Mouse (Mus musculus) hindlimb bud, embryonic 11.5 days (tissue): ENCODE data around the gene Frg2f1.
"Not testable (repeated sequence)": the region's sequence is repeated elsewhere in the genome, so short reads cannot be mapped to it uniquely, and the experiment has no call there.

ENCODE experiments used
- DNase-seq: peaks from one replicate; pipeline ENCODE4 v3.0.0-alpha.2; 2012; ENCODE audit warnings: low read depth, low spot score; ENCODE audit errors: extremely low spot score

The Frg2f1 gene

DNA sequence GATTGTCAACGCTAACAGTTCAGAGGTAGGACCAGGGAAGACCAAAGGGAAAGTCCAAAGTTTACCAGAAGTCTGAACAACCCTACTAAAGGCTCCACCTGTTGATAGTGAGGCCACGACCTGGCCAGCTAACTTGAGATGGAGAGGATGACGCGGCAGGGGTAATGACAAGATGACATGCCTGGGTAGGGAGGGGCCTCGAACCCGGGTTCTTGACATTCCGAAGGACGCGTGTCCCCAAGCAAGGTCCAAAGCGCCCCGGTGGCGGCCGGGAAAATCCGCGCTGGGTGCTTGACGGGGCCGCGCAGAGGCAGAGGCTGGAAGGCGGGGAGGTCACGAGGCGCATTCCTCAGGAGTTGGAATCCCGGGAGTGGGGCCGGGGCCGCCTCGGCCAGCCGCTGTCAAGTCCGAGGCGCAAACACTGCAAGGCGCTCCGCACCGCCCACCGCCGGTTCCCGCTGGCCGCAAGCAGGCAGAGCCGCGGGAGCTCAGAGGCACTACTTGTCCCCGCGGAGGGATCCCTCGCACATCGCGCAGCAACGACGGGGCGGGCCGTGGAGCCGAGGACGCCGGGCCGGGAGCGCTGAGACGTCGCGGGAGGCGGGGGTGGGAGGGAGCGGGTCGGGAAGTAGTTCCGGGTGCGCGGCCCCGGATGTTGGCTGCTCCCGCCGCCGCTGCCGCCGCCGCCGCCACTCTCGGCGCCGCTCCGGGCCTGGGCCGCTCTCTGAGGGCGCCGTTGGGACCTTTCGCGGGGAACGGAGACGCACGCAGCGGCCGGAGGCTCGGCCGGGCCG lies at the start of gene Frg2f1:
Gene Frg2f1 (minus strand): TSS at position 499 of the 794 bp plus-strand sequence.
- peak; percentile 63 for DNase-seq

DNA sequence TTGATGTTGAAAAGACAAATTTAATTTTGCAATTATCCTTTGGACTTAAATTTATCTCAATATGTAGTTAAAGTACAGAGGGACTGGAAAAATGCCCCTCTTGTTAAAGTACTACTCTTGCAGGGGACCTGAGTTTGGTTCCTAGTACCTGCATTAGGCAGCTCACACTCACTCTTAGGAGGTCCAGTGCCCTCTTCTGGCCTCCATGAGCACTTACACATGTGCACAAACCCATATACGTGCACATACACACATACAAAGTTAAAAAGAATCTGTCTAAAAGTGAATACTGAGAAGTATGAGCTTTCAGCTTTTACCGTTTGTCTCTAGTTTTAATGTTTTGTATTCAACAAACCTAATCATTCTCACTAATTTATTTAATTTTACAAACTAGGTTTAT lies 48.7 kb upstream of the Frg2f1 start:
- DNase-seq, result no peak

DNA sequence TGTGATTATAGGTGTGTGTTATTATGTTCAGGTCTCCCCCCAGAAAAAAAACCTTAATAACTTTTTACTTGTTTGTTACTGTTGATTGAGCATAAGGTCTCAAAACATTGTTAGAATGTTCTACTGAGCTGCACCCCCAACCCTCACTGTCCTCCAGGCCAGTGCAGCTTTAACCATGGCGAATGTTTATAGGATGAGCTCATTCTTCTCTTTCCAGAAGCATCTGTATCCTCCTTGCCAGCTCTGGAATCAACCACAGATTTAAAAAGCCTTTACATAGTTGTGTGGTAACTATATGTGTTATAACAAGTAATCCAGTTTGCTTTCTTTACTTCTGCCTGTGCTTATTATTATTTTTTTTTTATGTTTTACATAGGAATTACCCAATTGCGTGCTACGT lies 36.1 kb upstream of the Frg2f1 start:
- no peak for DNase-seq

DNA sequence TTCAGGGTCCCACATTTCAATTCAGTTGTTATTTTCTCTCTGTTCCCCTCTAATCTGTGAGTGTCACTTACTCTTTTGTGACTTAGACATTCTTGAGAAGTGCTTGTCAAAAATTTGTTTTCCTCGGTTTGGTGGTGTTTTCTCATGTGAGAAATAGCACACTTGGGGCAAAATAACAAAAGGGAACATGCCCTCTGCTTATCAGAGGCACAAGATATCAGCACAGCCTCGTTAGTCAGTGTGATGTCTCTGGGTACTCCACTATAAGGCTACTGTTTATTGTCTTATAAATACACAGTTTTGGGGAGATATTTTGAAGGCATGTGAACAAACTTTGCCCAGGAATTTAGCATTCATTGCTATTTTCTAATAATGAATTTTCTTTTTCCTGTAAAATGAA lies 35.2 kb upstream of the Frg2f1 start:
- no peak for DNase-seq

DNA sequence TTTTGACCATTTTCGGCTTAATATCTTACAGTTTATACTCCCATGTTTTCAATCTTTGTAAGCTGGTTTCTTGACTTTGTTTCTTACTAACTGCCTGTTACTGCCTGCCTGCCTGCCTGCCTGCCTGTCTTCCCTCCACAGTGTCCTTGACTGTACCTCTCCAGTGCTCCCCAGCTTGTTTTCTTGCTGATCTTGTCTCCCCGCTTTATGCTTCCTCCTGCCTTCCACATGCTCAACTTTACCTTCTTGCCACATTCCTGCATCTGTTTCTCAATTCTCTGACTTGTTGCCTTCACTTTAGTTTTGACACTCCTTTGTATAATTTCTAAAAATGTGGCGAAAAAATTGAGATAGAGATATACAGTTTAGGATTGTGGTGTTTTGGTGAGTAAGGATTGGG lies 33.4 kb upstream of the Frg2f1 start:
- DNase-seq, result no peak

DNA sequence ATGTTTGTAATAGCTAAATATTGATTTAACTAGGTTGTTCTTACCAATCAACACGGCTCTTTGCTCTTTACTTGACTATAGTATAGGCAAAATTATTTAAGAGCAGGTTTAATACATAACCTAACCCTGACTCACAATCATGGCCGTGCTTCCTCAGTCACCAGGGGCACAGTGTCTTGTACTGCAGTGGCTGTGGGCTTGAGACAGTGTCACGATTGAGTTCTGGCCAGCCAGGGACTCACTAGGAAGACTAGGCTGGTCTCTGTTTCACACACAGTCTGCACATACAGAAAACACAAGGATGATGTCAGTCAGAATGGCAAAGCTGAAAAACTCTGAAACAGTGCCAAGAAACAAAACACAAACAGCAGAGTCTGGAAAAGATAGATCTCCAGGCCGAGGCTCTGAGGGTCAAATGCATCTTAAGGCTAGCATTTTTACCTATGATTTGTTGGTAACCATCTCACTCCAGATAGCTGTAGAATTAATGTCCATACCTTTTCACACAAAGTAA lies 27.1 kb upstream of the Frg2f1 start:
- no peak for DNase-seq

DNA sequence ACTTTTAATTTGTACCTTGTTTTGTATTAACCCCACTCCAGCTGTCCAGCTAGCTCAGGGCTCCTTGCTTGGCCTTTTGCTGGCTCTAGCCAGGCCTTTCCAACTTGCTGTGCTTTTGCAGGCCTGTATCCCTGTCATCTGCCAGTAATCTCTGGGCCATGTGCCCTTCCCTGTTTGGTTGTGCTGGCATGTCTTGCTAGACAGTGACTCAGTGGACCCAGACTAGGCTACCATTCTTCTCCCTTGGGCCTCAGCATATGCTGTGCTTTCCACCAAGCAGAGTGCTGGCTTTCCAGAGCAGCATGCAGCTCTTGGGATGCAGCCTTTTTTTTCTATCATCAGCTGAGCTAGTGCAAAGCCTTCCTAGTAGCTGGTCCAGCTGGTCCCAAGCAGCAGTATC lies 23.8 kb upstream of the Frg2f1 start:
- no peak for DNase-seq

DNA sequence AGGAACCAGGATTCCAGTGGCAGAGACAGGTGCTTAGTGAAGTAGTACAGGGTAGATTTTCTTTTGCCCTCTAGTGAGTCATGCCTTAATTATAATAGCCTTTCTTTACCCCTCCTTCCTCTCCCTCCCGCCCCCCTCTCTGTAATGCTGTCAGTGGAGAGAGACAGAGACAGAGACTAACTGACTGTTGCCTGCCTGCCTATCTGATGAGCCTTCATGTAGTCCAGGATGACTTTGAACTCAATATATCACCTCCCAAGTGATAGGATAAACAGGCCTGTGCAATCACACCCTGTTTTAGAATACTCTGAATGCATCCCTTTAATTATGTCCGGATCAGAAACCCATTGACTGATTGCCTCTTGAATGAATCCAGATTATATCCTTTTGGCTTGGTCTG lies 16.1 kb upstream of the Frg2f1 start:
- DNase-seq, result no peak

DNA sequence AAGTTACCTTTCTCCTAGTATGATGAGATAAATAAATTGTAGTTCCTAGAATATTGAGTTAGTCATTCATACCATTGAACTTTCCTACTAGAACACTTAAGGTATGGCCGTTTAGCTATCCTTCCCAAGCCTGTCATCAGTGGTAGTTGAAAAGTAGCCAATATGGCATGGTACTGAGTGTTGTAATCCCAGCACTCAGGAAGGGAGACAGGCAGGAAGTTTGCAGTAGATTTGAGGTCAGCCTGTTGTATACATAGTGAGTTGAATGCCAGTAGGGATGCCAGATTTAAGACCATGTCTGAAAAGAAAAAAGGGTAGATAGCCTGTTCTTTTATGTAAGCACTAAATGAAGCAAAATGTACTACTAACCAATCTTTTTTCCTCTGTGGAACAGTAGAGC lies 11.5 kb upstream of the Frg2f1 start:
- DNase-seq, result no peak

DNA sequence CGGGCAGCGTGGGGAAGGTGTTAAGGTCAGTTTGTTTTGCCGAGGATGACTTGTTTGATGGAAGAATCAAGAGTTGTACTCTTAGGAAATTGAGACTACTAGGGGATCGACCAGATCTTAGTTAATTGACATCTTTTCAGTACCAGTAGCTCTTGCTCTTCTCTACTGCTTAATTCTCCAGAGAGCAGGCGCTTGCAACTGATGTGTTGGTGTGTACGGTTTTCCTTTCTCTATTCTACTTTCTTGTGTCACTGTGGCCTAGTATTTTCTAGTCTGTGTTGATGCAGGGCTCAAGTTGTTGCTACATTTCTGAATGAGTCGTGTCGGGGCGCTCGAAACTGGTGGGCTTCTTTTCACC lies 1.2 kb upstream of the Frg2f1 start:
- DNase-seq, result no peak

DNA sequence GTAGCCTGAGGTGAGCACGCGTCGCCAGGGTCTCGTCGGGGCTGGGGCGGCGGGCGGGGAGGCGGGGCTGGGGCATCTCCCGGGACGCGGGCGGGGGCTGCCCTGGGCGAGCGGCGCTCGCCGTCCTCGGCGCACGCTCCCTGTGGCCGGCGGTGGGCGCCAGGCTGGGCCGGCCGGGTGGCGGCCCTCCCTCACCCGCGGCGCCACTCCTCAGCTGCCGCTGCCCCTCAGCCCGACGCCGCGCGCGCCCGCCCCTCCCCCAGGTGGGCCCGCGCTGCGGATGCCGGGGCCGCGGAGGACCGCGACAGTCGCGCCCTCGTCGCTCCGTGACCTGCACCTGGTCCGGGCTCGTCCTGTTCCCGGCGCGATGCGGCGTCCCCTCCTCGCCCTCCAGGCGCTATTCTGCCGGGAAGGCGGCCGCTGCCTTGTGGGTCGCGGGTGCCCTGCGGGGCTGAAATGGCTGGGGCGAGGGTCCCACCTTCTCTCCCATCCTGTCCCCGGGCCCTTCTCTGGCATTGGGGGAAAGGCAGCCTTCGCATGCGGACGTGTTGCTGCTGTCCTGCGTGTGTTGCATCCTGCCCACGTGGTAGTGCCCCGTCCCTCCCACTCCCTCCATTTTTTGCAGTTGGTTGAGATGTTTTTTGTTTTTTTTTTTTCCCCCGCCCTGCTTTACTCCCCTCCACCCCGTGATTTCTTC lies 655 bp upstream of the Frg2f1 start:
- peak; percentile 18 for DNase-seq

DNA sequence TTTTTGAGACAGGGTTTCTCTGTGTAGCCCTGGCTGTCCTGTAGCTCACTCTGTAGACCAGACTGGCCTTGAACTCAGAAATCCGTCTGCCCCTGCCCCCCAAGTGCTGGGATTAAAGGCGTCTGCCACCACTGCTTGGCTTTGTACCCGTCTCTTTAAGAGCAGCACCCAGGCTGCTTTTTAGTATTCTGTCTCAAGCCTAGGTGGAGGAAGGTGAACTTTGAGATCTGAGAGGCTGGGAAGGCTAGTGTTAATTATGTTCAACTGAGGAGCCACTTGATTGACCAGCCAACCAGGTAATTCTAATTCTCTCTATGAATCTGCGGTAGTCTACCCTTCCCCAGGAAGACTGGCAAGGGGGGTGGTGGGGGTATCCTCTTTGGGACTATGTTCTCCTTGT lies 1.9 kb downstream of the Frg2f1 start:
- no peak for DNase-seq

DNA sequence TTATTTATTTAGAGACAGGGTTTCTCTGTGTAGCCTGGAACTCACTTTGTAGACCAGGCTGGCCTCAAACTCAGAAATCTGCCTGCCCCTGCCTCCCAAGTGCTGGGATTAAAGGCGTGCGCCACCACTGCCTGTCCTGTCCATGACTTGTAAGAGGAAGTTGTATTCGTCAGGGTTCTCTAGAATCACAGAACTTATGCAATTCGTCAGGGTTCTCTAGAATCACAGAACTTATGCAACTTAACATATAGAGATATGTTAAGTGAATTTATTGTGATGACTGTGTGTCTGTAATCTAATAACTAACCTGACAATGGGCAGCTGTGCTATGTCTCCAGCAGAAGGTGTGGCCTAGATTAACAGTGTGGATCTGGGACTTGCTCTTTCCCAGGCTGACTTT lies 2.7 kb downstream of the Frg2f1 start, which contains the start of gene Foxj3:
Gene Foxj3 (plus strand): TSS at position 390 of the 400 bp plus-strand sequence.
- DNase-seq, result not testable (repeated sequence)

DNA sequence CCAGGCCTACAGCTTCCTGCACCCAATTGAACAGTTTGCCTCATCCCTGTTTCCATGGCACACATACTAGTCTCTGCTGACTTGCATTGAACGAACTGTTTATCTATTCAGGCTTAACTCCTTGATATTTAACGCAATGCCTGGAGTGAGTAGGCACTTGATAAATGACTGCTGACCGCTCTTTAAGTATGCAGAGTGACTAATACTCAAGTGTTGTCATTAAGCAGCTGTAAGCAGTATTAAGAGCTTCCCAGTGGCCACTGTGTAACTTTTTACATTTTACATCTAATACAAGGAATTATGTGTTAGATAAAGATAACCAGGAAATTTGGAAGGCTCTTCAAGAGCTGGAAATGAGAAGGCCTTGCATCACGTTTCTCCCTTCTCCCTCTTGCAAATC lies 4.2 kb downstream of the Frg2f1 start:
- no peak for DNase-seq

DNA sequence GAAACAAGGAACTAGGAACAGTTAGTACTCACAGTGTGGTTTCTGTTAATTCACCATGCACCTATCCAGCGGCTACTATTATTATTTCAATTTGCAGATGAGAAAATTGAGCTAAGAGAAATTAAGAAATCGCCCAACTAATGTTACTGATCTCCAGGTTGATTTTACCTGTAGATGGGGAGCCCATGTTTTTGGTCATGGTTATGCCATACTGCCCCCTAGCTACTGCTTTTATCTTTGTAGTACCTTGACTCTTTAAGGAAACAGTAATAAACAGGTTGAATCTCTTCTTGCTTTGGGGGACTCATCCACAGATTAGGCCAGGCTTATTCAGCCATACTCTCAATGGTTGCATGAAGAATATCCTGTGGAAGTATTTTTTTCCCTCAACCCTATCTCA lies 7.5 kb downstream of the Frg2f1 start:
- DNase-seq, result no peak

DNA sequence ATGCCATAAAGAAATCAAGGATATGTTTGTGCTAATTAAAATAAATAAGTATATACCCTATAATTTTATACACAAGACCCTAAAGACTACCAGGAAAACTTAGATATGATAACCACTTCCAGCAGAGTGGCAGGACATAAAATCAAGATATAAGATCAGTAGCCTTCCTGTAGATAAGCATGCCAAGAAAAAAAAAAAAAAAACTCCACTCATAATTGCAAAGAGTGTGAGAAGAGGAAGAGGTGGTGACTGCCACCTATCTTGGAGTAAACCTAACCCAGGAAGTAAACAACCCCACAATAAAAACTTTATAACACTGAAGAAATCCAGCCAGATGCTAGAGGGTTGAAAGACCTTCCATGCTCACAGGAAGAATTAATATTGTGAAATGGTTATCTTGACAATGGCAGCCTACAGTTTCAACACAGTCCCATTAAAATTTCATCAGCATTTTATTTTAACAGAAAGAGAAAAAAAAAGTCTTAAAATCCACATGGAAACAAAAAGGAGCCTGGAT lies 12.9 kb downstream of the Frg2f1 start:
- DNase-seq, result no peak

DNA sequence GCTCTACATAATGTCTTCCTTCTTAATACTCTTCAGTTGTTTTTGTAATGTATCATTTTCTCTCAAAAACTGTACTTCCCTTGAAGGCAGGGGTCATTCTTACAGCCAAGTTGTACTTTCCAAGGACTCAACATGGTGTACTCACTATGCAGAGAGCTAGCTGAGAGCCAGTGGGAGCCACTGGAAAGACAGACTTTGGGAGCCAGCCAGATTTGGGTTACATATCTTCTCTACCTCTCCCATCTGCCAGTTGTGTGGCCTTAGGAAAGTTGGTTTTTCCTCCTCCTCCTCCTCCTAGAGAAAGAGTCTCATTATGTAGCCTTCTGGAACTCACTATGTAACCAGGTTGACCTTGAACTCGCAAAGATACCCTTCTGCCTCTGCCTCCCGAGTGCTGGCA lies 14.9 kb downstream of the Frg2f1 start:
- DNase-seq, result no peak

DNA sequence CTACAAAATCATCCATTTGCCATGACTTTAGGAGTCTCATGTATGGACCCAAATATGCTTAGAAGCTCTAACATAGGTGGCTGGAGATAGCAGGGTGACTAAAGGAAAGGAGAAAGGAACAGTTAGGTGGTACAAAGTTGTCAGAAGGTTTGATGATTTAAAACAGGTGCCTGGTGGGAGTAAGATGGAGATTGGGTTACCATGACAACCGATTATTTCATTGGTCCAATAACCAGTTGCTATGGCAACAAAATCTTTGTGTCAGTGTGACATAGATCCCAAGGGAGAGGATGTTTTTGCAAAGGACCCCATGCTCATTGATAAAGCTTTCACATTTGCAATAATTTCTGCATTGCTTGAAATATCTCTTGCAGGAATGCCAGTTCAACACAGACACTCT lies 15.3 kb downstream of the Frg2f1 start:
- DNase-seq, result no peak

DNA sequence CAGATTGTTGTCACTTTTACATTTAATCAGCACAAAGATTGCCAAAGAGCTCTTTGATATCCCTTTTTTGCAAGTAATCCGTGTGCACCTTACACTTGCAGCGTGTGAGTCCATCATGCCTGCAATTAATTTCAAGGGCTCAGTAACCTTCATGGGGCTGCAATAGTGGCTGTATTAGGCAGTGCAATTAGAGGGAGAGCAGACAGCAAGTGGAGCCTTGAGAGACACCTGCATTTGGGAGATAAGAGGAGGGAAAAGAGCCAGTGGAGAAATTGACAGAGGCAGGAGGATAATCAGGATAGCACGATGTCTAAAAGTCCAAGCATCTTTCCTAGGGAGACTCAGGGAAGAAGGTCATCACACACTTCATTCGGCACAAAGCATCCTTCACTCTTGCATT lies 15.8 kb downstream of the Frg2f1 start:
- DNase-seq, result no peak

DNA sequence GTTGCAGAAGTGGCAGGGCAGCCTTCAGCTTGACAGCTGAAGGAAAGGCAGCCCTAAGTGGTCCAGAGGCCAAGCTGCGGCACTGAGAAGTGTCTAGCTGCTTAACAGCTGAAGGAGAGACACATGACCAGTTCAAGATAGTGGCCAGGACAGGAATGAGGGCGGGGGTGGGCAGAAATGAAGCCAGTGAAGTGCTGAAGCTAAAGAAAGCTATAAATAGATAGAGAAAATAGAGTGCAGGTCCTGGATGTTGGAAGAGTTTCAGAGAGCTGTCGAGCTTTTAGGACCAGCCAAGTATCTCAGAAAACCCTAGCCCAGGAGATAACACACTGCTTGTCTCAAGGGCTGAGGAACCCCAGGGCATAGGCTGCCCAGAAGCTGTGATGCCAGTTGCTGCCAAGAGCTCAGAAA lies 26.6 kb downstream of the Frg2f1 start:
- no peak for DNase-seq

DNA sequence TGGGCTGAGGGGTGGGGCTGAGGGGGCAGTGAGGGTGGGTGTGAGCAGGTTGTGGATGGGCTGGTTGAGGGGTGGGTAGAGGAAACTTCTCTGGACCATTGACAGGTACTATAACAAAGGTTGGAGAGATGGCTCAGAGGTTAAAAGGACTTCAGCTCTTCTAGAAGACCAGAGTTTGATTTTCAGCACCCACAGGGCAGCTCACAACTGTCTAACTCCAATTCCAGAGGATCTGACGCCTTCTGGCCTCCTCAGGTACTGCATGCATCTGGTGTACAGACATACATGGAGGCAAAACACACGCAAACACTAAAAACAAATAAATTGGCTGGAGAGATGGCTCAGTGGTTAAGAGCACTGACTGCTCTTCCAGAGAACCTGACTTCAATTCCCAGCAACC lies 27.7 kb downstream of the Frg2f1 start:
- DNase-seq, result no peak

DNA sequence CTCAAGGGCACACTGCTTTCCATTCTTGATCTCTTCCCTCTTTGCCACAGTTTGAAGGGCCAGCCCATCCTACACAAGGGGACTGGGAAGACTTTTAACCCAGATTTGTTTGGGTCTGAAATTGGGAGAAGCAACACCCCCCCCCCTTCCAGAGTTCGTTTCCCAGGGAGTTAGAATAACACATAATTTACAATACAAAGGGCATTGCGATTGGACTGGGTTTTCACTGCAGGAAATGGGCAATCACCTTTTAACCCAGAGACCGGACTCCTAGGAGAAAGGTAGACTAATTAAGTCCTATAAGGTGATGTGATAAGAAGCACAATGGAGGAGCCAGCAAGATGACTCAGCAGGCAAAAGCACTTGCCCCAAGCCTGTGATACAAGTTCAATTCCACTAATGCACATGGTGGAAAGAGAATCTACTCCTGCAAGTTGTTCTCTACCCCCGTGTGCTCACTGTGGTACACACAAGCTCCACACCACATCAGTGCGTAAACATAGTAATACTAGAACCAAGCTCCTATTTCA lies 40.9 kb downstream of the Frg2f1 start:
- no peak for DNase-seq
